Mouse (Mus musculus): ENCODE data around the gene Tha1.
"Not testable (repeated sequence)": the region's sequence is repeated elsewhere in the genome, so short reads cannot be mapped to it uniquely, and the experiment has no call there.

- TF ChIP-seq CTCF, EP300 (IDR thresholded peaks at IDR 0.05; ENCODE audit: low read depth): not testable (repeated sequence)
These were observed 39.8 kb downstream of the Tha1 start for GRCm38 (mm10) chr11:117833509-117833908.

All from liver, postnatal 0 days (tissue).